Mouse (Mus musculus): ENCODE measurements around the gene Sntn.
A peak's percentile ranks its signal among the peaks of the same experiment; 100 is the strongest.

Gene Sntn

GRCm38 (mm10) chr14:13670576-13670975 is at the start of gene Sntn:
Sntn (plus strand) TSS chr14:13670876.
- no peak for DNase-seq

GRCm38 (mm10) chr14:13649865-13650264 is 20.8 kb upstream of the Sntn start:
- DNase-seq = no peak

- no peak for DNase-seq
Observed at GRCm38 (mm10) chr14:13651039-13651438, 19.6 kb upstream of the Sntn start.

- peak in 1 of 2 experiments; percentile 1 for DNase-seq
Observed at GRCm38 (mm10) chr14:13651541-13652298, 19.0 kb upstream of the Sntn start.

- DNase-seq = no peak
Observed at GRCm38 (mm10) chr14:13686716-13687115, 16.0 kb downstream of the Sntn start.

GRCm38 (mm10) chr14:13690426-13690825 is 19.8 kb downstream of the Sntn start:
- no peak for DNase-seq

- DNase-seq = no peak
Observed at GRCm38 (mm10) chr14:13732263-13732662, 61.6 kb downstream of the Sntn start.

All from kidney, adult 8-10 months (tissue).